Comparison of ENCODE assay signal across 8 mouse cellular contexts in the genomic region with DNA sequence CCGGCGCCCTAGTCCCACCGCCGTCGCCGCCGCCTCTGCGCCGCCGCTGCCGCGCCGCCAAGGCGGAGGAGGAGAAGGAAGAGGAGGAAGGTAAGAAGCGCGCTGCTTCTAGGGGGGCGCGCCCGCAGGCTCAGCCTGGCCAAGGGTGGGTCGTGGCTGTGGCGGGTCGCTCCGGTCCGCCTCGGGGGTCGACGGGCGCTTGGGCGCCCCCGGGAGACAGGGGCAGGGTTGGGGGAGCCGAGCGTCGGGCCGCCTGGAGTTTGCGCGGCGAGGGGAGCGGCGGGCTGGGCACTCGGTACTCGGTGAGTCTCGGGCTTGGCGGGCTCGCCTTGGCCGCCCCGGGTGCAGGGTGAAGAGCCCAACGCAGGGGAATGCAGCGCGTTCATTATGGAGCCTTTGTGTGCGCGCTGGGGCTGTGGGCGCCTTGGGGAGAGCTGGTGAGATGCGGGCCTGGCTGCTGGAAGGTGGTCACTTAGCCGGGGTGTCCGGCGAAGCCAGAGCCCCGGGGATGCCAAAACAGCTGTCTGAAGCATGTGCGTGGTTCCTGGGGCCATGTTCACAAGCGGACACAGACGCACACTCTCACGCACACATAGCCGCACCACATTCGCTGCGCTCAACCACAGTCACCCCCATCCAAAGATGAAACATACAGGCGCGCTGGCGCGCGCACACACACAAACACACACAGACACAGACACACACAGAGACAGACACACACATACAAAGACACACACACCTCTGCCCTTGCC.
A peak's percentile ranks its signal among the peaks of the same experiment; 100 is the strongest.
DNase-seq lines count a peak whose midpoint lies in the region; ATAC-seq and TF ChIP-seq lines count a peak whose summit lies in the region.

No protein-coding gene starts in this region.

- H3K9me3 ChIP-seq in neural tube, embryonic 11.5 days (ENCODE audit: control insufficient read depth, low read length): no peaks in the 10 kb centered on the region

- no peak overlapping the region for H3K27ac ChIP-seq in cerebellum, adult 2 months (ENCODE audit: insufficient read depth, low read length)
- H3K27ac ChIP-seq in testis, adult 2 months (ENCODE audit: control insufficient read depth, insufficient read depth, low read depth, low read length): no peak overlapping the region
- no peak overlapping the region for H3K27ac ChIP-seq in neural tube, embryonic 11.5 days (ENCODE audit: low read depth, low read length)

- no peak for TF ChIP-seq POLR2A in cerebellum, adult 2 months (IDR thresholded peaks at IDR 0.05; ENCODE audit: borderline replicate concordance, insufficient read depth, low read length)
- TF ChIP-seq POLR2A in testis, adult 2 months (IDR thresholded peaks at IDR 0.05; ENCODE audit: control insufficient read depth, low read depth, low read length): no peak

- no peaks in the 10 kb centered on the region for H3K36me3 ChIP-seq in testis, adult 2 months (ENCODE audit: control insufficient read depth, insufficient read depth, low read length)
- no peaks in the 10 kb centered on the region for H3K36me3 ChIP-seq in neural tube, embryonic 11.5 days (ENCODE audit: control insufficient read depth, insufficient read depth, low read length)

- no peak for TF ChIP-seq CTCF in cerebellum, adult 2 months (IDR thresholded peaks at IDR 0.05; ENCODE audit: borderline replicate concordance, insufficient read depth, low read depth, low read length)
- no peak for TF ChIP-seq CTCF in testis, adult 2 months (IDR thresholded peaks at IDR 0.05; ENCODE audit: control insufficient read depth, insufficient read depth, insufficient replicate concordance, low read depth, low read length)

- ATAC-seq in cerebellum, adult (ENCODE audit: insufficient number of reproducible peaks, low FRiP score, low TSS enrichment): no peak
- ATAC-seq in neural tube, embryonic 11.5 days (ENCODE audit: insufficient read depth, low FRiP score, low TSS enrichment): peak; percentile 40; the same call in 1 of the 2 replicates

- H3K4me3 ChIP-seq in cerebellum, adult 2 months (replicated peaks; ENCODE audit: insufficient read depth, low read depth, low read length): peak overlapping the region; percentile 19
- H3K4me3 ChIP-seq in testis, adult 2 months (ENCODE audit: control insufficient read depth, low read depth, low read length): peak overlapping the region; percentile 40
- peak overlapping the region; percentile 53 for H3K4me3 ChIP-seq in neural tube, embryonic 11.5 days (ENCODE audit: low read depth, low read length)

- H3K4me1 ChIP-seq in cerebellum, adult 2 months (ENCODE audit: control insufficient read depth, insufficient read depth, low read length): no peaks in the 10 kb centered on the region
- peaks cover 3% of the 10 kb centered on the region; the same call in 1 of the 2 replicates for H3K4me1 ChIP-seq in testis, adult 2 months (ENCODE audit: control insufficient read depth, insufficient read depth, low read length)
- H3K4me1 ChIP-seq in neural tube, embryonic 11.5 days (ENCODE audit: control insufficient read depth, insufficient read depth, low read length): no peaks in the 10 kb centered on the region

- H3K4me2 ChIP-seq in neural tube, embryonic 11.5 days (ENCODE audit: low read depth): peak overlapping the region; percentile 61

- peak overlapping the region; percentile 57 for H3K9ac ChIP-seq in neural tube, embryonic 11.5 days (ENCODE audit: low read length)

- no peak for DNase-seq in cerebellum, adult 2 months
- no peak for DNase-seq in testis, postnatal 10 days (ENCODE audit: low spot score)
- DNase-seq in left cerebral cortex, adult 8-10 months (ENCODE audit: low spot score in 2 of 2): peak; percentile 9
- peak; percentile 29 for DNase-seq in neural tube, embryonic 11.5 days (ENCODE audit: low spot score)
- DNase-seq in adrenal gland, postnatal 10 days: no peak
- no peak for DNase-seq in adrenal gland, postnatal 4 days (ENCODE audit: low spot score in 2 of 2)

- no peaks in the 10 kb centered on the region; the same call in 1 of the 2 replicates for H3K27me3 ChIP-seq in cerebellum, adult 2 months (ENCODE audit: control insufficient read depth, insufficient read depth, low read length)
- H3K27me3 ChIP-seq in testis, adult 2 months (ENCODE audit: control insufficient read depth, insufficient read depth, low read length): no peaks in the 10 kb centered on the region
- H3K27me3 ChIP-seq in neural tube, embryonic 11.5 days (ENCODE audit: control insufficient read depth, insufficient read depth, low read length): peaks cover 32% of the 10 kb centered on the region; the same call in 1 of the 2 replicates

- 7% methylated on average over 45 of the region's 69 CpGs for WGBS in cerebellum, adult 2 months
- 21% methylated on average over 39 of the region's 69 CpGs for WGBS in neural tube, embryonic 11.5 days

Comparison
In these comparisons a context has a peak if more than half of its experiments do, and no peak if none do; other contexts are left out.
1. DNase-seq: peak in left cerebral cortex, adult 8-10 months (2 of 2) and neural tube, embryonic 11.5 days (single experiment); none in cerebellum, adult 2 months (0 of 2), testis, postnatal 10 days (single experiment), adrenal gland, postnatal 10 days (single experiment) and adrenal gland, postnatal 4 days (0 of 2).
2. Peak in every context shown above with its lines, with median percentiles within 50 percentile points of each other: H3K4me3 ChIP-seq.